In the genomic region with DNA sequence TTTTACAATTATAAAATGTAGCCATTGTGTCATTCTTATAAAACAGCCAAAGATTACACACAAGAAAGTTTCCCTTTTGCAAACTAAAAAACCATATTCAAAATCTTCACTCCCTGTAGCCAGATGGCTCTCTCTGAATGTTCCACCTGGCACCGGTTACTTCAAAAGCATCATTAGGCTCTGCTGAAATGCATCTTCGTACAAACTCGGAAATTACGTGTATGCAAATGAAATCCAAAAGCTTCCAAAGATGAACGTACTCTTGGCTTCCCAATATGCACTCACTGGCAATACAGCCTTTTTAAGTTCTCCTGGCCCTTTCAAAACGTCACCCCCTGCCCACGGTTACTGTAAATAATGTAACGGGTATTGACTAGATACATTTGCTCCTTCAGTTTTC, we compare ENCODE assay signal across 8 mouse cellular contexts. TPM values are rescaled to one million over a fixed set of nuclear protein-coding genes. Genes with fewer than 3 reads are reported as not detected.
A peak's percentile ranks its signal among the peaks of the same experiment; 100 is the strongest.
DNase-seq lines count a peak whose midpoint lies in the region; ATAC-seq and TF ChIP-seq lines count a peak whose summit lies in the region.

No protein-coding gene starts in this region.

- peak overlapping the region in 1 of 2 experiments; percentile 66; a peak in 2 of 4 replicates for H3K4me3 ChIP-seq in heart, embryonic 14.5 days (ENCODE audit: control insufficient read depth in 1 of 2, insufficient read depth in 1 of 2, low read depth in 1 of 2, low read length in 2 of 2)
- H3K4me3 ChIP-seq in G1E (ENCODE audit: low read depth, low read length), result peak overlapping the region; percentile 87
- H3K4me3 ChIP-seq in forebrain, embryonic 12.5 days (replicated peaks), result peak overlapping the region; percentile 67
- H3K4me3 ChIP-seq in liver, embryonic 16.5 days (ENCODE audit: low read depth, low read length), result peak overlapping the region; percentile 86

- no peak for ATAC-seq in heart, embryonic 14.5 days (ENCODE audit: insufficient number of reproducible peaks, insufficient read depth, low FRiP score, low read depth)
- no peak for ATAC-seq in G1E (ENCODE audit: extremely low read depth, insufficient number of reproducible peaks, low FRiP score, poor library complexity, severe bottlenecking)
- ATAC-seq in forebrain, embryonic 12.5 days (ENCODE audit: low FRiP score), result no peak
- ATAC-seq in liver, embryonic 16.5 days (ENCODE audit: low read depth), result no peak

- intact Hi-C loops in heart, postnatal 25 days (cut with DNase I), result loop anchor here (10.0 kb wide), 1 partner anchor 949 kb away; no protein-coding TSS in a partner anchor
- intact Hi-C loops in left cerebral cortex, postnatal 4 days (cut with DNase I), result no loop called here

- DNase-seq in heart, postnatal 25 days (ENCODE audit: low spot score), result no peak
- DNase-seq in G1E (ENCODE audit: low spot score), result no peak
- no peak for DNase-seq in adrenal gland, postnatal 36 days
- DNase-seq in urinary bladder, postnatal 36 days (ENCODE audit: low spot score in 2 of 2), result no peak
- no peak for DNase-seq in left cerebral cortex, postnatal 4 days

- 41% methylated on average over 8 of the region's 8 CpGs for WGBS in heart, embryonic 14.5 days
- WGBS in forebrain, embryonic 12.5 days, result 48% methylated on average over 8 of the region's 8 CpGs
- WGBS in liver, embryonic 16.5 days (ENCODE audit: insufficient replicate concordance), result 42% methylated on average over 8 of the region's 8 CpGs

- TF ChIP-seq CTCF in G1E (IDR thresholded peaks at IDR 0.05; ENCODE audit: low read depth, low read length), result no peak

- H3K9ac ChIP-seq in heart, embryonic 14.5 days (ENCODE audit: low read length), result peak overlapping the region; percentile 83
- peak overlapping the region; percentile 78 for H3K9ac ChIP-seq in forebrain, embryonic 12.5 days
- peak overlapping the region; percentile 89 for H3K9ac ChIP-seq in liver, embryonic 16.5 days (ENCODE audit: low read depth, low read length)

- H3K27ac ChIP-seq in heart, embryonic 14.5 days (replicated peaks in 1 of 2; ENCODE audit: control insufficient read depth in 1 of 2, insufficient read depth in 1 of 2, low read depth in 2 of 2, low read length in 2 of 2), result no peak overlapping the region
- no peak overlapping the region for H3K27ac ChIP-seq in forebrain, embryonic 12.5 days
- no peak overlapping the region for H3K27ac ChIP-seq in liver, embryonic 16.5 days (ENCODE audit: low read length)

- H3K36me3 ChIP-seq in heart, embryonic 14.5 days (ENCODE audit: control insufficient read depth, insufficient read depth, low read length), result peaks cover 10% of the 10 kb centered on the region; the same call in 1 of the 2 replicates
- peaks cover 11% of the 10 kb centered on the region for H3K36me3 ChIP-seq in G1E (replicated peaks)
- no peaks in the 10 kb centered on the region for H3K36me3 ChIP-seq in forebrain, embryonic 12.5 days (replicated peaks)
- H3K36me3 ChIP-seq in liver, embryonic 16.5 days (ENCODE audit: control insufficient read depth, insufficient read depth), result no peaks in the 10 kb centered on the region

- no peaks in the 10 kb centered on the region for H3K9me3 ChIP-seq in heart, embryonic 14.5 days (ENCODE audit: control insufficient read depth, low read length)
- H3K9me3 ChIP-seq in G1E (replicated peaks), result no peaks in the 10 kb centered on the region
- no peaks in the 10 kb centered on the region for H3K9me3 ChIP-seq in forebrain, embryonic 12.5 days
- no peaks in the 10 kb centered on the region for H3K9me3 ChIP-seq in liver, embryonic 16.5 days (replicated peaks; ENCODE audit: control insufficient read depth, low read length)

- H3K4me1 ChIP-seq in heart, embryonic 14.5 days (ENCODE audit: control insufficient read depth in 2 of 2, insufficient read depth in 2 of 2, low read length in 2 of 2), result peaks cover 4 to 27% of the 10 kb centered on the region in 2 experiments
- peaks cover 9% of the 10 kb centered on the region for H3K4me1 ChIP-seq in G1E (ENCODE audit: insufficient read depth, low read depth, low read length)
- H3K4me1 ChIP-seq in forebrain, embryonic 12.5 days, result peaks cover 24% of the 10 kb centered on the region
- peaks cover 6% of the 10 kb centered on the region for H3K4me1 ChIP-seq in liver, embryonic 16.5 days (ENCODE audit: control insufficient read depth, low read depth, low read length)

- no peaks in the 10 kb centered on the region for H3K27me3 ChIP-seq in heart, embryonic 14.5 days (ENCODE audit: control insufficient read depth, insufficient read depth, low read length)
- H3K27me3 ChIP-seq in G1E (ENCODE audit: insufficient read depth, low read length), result no peaks in the 10 kb centered on the region
- H3K27me3 ChIP-seq in forebrain, embryonic 12.5 days, result no peaks in the 10 kb centered on the region
- no peaks in the 10 kb centered on the region for H3K27me3 ChIP-seq in liver, embryonic 16.5 days (ENCODE audit: control insufficient read depth, insufficient read depth, low read depth, low read length)

- peak overlapping the region; percentile 70 for H3K4me2 ChIP-seq in heart, embryonic 14.5 days (ENCODE audit: low read length)
- H3K4me2 ChIP-seq in forebrain, embryonic 12.5 days, result peak overlapping the region; percentile 82
- H3K4me2 ChIP-seq in liver, embryonic 16.5 days (ENCODE audit: low read depth, low read length), result peak overlapping the region; percentile 80

RNA-seq across cellular contexts. Expression of a gene that starts 0.8 kb away (rescaled TPM):
- polyA plus RNA-seq in heart, embryonic 14.5 days (2014; fragmentation: Nextera tagmentation; extraction: Ambion mirVana), result 13.3 and 16.1 TPM in 2 replicates
- 10 to 100 TPM; 16.2 to 19.3 TPM for total RNA-seq in heart, postnatal 25 days (2021)
- 28.8 and 41.2 TPM in 2 replicates for total RNA-seq in G1E (2014; fragmentation: Nextera tagmentation)
- 9.3 and 16.6 TPM in 2 replicates for total RNA-seq in G1E (2017)
- polyA plus RNA-seq in G1E (2012), result 8.9 and 11.4 TPM in 2 replicates
- 28.7 and 30.0 TPM in 2 replicates for polyA plus RNA-seq in forebrain, embryonic 12.5 days (2016; fragmentation: Nextera tagmentation; extraction: Ambion mirVana)
- 5.3 and 6.6 TPM in 2 replicates for polyA plus RNA-seq in liver, embryonic 16.5 days (2015; fragmentation: Nextera tagmentation; extraction: Ambion mirVana)
- total RNA-seq in adrenal gland, postnatal 36 days (2021), result 10 to 100 TPM; 17.5 to 19.6 TPM
- 10 to 100 TPM; 32.8 to 35.8 TPM for total RNA-seq in left cerebral cortex, postnatal 4 days (2021)

RNA-seq across cellular contexts. Expression of a gene that starts 2.9 kb away (rescaled TPM):
- 20.3 and 20.9 TPM in 2 replicates for polyA plus RNA-seq in heart, embryonic 14.5 days (2014; fragmentation: Nextera tagmentation; extraction: Ambion mirVana)
- total RNA-seq in heart, postnatal 25 days (2021), result 10 to 100 TPM; 16.6 to 26.1 TPM
- 1.1 and 3.3 TPM in 2 replicates for total RNA-seq in G1E (2014; fragmentation: Nextera tagmentation)
- total RNA-seq in G1E (2017), result 0.70 and 3.9 TPM in 2 replicates
- 0.03 and 0.07 TPM in 2 replicates for polyA plus RNA-seq in G1E (2012)
- polyA plus RNA-seq in forebrain, embryonic 12.5 days (2016; fragmentation: Nextera tagmentation; extraction: Ambion mirVana), result 31.2 and 32.3 TPM in 2 replicates
- polyA plus RNA-seq in liver, embryonic 16.5 days (2015; fragmentation: Nextera tagmentation; extraction: Ambion mirVana), result 5.0 and 6.0 TPM in 2 replicates
- 10 to 100 TPM; 24.3 to 34.8 TPM for total RNA-seq in adrenal gland, postnatal 36 days (2021)
- 1 to 10 TPM; 8.7 to 9.6 TPM for total RNA-seq in left cerebral cortex, postnatal 4 days (2021)
